Mouse (Mus musculus) spleen, postnatal 4 days (tissue): ENCODE results near the gene Plppr3.
A peak's percentile ranks its signal among the peaks of the same experiment; 100 is the strongest.

Experiments used
- DNase-seq, 2 experiments: peaks; one replicate each; pipeline ENCODE4 v3.0.0; 2022; ENCODE audit warnings: low spot score in 2 of 2

The Plppr3 gene

DNA sequence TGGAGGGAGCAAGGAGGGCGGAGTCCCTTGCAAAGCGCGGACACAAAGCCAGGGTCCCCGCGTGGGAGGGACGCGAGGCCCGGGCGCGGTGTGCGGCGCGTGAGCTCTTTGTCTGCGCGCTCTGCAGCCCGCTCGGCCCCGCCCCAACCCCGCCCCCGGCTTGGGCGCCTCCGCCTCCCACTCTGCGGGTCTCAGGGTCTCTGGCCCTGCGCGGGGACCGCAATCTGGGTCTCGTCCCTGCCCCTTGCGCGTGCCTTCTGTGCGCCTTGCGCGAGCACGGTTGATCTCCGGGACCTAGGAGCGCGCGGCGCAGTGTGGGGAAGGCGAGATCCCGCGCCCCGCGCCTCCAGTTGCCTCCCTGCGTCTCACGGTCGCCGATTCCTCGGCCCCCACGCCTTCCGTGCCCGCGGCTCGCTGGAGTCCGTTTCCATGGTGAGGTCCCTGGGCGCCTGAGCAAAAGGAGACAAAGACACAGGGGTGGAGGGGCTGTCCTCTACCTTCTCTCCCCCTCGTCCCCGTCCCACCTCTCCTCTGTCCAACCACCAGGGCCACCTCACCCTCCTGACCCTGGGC is at the start of gene Plppr3, which contains the start of gene Prtn3:
Gene Plppr3 (minus strand): TSS at position 345 of the 573 bp plus-strand sequence.
Gene Prtn3 (plus strand): TSS at position 187 of the 573 bp plus-strand sequence.
- peak in 1 of 2 experiments; percentile 70 for DNase-seq

DNA sequence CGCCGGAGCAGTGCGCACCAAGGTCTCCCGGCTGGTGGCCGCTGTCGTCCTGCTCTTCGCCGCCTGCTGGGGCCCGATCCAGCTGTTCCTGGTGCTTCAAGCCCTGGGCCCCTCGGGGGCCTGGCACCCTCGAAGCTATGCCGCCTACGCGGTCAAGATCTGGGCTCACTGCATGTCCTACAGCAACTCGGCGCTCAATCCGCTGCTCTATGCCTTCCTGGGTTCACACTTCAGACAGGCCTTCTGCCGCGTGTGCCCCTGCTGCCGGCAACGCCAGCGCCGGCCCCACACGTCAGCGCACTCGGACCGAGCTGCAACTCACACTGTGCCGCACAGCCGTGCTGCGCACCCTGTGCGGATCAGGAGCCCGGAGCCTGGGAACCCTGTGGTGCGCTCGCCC is 47.1 kb upstream of the Plppr3 start:
- DNase-seq = no peak

DNA sequence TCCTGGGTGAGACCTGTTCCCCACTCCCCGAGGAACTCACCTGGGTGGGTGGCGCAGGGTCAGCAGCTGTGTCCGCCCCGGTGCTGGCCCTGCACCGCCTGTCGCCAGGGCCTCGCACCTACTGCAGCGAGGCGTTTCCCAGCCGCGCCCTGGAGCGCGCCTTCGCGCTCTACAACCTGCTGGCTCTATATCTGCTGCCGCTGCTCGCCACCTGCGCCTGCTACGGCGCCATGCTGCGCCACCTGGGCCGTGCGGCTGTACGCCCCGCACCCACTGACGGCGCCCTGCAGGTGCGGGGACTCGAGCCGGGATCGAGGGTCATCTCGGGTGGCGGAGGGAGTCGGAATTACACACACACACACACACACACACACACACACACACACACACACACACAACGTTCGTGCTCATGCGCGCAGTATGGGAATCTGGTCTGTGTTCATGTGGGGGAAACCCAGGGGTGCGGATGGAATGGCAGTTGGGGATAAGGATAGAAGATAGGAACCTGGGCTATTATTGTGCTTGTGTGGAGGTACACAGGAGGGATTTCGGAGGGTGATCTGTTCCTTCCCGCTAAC is 46.6 kb upstream of the Plppr3 start, which contains the start of gene R3hdm4:
Gene R3hdm4 (minus strand): TSS at position 251 of the 578 bp plus-strand sequence.
- no peak for DNase-seq

DNA sequence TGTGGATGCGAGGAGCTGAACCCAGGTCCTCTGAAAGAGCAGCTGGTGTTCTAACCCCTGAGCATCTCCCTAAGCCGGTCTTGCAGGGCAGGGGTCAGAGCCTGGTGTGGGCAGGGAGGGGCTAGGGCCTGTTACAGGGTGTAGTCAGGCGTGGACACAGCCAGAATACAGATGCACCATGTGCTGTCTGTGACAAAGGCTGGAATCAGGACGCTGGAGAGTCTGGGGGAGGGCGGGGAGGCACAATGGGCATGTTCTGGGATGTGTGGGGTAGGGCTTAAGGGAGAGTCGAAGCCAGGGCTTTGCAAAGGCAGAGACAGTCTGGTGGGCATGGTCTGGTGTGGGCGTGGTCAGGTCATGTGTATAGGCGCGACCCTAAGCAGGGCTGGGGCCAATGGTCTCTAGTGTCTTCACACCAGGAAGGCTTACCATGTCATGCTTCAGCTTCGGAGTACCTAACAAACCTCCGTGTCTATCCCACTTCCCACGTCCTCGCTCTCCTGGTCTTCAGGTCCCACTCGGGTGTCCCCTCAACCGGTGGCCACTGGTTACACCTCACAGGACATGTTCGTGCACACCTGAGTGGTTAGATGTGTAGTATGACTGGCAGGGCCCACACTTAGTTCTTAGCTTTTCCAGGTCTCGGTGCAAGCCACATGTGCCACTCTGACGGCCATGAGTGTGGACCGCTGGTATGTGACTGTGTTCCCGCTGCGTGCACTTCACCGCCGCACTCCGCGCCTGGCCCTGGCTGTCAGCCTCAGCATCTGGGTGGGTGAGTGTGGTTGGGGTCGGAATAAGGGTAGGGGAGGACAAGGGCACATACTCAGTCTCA is 45.8 kb upstream of the Plppr3 start:
- DNase-seq = no peak

DNA sequence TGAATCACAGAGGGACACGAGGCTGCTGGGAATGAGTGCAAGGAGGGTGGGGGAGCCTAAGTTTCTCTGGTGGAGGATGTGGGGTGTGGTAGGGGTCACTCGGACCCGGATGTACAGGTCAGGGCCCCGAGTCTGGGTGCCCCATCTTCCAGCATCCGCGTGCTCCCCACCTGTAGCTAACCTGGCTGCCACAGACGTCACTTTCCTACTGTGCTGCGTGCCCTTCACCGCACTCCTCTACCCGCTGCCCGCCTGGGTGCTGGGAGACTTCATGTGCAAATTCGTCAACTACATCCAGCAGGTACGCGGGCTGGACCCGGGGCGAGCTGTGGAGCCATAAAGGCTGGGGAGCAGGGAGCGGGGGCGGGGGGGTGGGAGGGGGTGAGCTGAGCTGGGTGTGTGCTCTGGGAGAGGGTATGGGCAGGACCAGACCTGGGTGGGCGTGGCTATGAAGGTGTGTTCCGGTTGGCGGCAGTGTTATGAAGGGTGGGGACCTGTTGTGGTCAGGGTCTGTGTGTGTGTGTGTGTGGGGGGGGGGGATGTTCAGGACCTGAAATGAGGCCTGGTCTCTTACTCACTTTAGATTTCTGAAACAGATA is 44.9 kb upstream of the Plppr3 start:
- DNase-seq = no peak

DNA sequence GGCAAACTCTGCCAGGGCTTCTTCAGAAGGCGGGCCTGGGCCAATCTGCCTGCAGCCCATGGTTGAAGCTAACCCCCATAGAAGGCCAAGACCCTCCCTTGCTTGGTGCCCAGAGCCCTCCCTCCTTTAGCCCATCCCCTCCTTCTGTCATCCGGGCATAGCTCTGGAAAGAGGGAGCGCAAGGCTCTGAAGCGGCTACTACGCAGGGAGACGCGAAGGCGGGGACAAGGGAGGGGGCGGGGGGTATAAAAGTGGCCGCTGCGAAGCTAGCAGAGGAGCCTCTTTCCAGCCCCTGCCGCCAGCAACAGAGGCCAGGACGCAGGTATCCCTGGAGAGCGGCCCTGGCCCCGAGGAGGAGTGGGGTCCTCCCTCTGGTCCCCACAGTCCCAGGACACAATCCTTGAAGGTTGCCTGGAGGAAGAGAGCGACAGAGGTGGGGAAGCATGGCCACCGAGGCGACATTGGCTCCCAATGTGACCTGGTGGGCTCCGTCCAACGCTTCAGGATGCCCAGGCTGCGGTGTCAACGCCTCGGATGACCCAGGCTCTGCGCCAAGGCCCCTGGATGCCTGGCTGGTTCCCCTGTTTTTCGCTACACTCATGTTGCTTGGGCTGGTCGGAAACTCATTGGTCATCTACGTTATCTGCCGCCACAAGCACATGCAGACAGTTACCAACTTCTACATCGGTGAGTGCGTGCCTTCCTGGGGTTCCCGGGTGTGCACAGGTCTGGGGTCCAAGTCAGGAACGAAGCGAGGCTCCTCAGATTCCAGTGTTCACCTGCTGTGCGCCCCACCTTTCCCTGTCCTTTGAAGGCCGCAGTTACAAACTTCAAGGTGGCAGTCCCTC is 44.0 kb upstream of the Plppr3 start:
- DNase-seq = no peak

DNA sequence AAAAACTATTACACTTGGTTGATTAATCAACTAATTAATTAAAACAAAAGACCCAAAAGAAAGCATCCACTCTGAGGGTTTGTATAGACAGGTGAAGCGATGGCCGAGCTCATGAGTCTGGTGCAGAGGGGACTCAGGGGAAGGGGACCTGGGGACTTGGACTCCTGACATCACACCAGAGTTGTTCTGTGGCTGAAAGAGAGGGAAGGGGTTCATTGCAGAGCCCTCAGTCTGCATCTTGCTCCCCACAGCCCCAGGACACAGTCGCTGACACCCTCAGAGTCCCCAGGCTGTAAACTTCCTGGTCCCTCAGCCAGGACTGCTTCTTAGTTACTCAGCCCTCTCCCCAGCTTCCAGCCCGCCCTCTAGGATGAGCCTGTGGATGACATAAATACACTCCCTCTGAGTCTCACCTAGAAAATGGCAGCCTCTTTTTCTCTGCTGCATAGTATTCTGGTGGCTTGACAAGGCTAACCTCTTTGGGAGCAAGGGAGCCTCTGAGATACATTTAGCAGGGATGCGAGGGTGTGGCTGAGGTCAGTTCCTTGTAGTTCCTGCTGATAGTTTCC is 43.2 kb upstream of the Plppr3 start:
- no peak for DNase-seq

DNA sequence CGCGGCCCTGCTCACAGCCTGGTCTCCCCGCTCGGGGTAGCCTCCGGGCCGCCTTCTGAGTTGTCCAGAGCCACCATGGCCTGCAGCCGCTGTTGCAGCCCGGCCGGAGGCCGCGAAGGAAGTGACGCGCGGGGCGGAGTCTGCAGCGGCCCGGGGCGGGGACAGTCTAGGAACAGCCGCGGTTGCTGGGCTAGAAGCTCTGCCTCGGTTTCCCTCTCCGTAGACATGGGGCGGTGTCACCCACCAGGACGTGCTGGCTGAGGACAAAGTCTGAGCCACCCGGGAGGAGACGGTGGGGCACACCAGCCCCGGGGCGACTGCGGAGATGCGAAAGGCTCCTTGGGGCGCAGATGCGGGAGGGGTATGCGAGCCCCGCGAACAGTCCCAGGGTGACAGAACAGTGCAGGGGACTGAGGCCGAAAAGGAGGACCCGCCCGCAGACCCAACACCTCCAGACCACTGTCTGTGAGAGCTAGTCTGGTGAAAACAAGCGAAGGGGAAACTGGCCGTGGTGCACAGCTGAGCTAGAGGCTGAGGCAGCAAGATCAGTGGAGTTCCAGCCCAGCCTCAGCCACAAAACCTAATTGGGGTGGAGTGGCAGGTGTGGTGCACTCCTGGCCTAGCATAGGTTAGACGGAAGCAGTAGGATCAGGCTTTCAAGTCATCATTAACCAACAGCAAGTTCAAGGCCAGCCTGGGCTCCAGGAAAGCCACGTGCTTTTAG is 42.5 kb upstream of the Plppr3 start, which contains the start of gene Kiss1r:
Gene Kiss1r (plus strand): TSS at position 164 of the 724 bp plus-strand sequence.
- peak; percentile 89 to 95 for DNase-seq

DNA sequence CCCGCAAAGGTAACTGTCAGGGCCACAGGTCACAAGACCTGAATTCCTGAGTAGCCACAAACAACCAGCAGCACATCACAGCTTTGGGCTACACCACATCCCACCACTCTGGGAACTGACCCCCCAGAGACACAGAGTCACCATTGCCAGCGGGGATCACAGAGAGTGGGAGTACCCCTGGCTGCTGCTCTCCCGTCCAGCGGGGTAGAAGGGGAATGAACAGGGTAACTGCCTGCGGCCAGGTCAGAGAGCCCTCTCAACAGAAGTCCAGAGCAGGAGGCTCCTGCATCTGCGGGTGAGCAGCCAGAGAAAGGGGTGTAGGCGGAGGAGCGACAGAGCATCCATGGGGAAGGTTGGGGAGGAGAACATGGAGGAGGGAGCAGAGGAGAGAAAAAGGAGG is 41.6 kb upstream of the Plppr3 start:
- peak in 1 of 2 experiments; percentile 29 for DNase-seq

DNA sequence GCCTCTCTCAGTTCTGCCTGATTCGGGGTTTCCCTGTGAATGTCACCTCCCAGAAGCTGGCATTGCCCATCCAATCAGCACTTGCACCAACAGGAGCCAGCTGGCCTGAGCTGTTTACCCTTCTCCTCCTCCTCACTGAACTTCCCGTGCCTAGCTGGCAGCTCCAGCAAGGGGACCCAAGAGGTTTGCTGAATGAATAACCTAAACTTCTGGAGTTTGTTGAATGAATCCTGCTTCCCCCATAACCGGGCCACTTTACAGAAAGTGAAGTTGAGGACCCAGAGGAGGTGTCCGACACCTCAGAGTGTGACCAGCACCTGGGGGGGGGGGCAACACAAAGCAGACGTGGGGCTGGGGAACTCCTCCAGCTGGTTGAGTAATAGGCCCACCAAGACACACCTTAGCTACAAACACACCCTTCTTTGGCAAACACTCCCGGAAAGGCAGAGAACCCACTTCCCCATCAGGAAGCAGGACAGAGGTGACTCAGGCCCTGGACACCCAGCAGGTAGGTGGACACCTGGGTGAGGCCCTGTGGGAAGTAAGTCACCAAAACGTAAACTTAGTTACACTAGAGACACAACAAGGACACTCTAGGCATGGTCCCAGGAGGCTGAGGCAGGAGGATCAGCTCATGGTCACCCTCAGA is 40.6 kb upstream of the Plppr3 start:
- no peak for DNase-seq

DNA sequence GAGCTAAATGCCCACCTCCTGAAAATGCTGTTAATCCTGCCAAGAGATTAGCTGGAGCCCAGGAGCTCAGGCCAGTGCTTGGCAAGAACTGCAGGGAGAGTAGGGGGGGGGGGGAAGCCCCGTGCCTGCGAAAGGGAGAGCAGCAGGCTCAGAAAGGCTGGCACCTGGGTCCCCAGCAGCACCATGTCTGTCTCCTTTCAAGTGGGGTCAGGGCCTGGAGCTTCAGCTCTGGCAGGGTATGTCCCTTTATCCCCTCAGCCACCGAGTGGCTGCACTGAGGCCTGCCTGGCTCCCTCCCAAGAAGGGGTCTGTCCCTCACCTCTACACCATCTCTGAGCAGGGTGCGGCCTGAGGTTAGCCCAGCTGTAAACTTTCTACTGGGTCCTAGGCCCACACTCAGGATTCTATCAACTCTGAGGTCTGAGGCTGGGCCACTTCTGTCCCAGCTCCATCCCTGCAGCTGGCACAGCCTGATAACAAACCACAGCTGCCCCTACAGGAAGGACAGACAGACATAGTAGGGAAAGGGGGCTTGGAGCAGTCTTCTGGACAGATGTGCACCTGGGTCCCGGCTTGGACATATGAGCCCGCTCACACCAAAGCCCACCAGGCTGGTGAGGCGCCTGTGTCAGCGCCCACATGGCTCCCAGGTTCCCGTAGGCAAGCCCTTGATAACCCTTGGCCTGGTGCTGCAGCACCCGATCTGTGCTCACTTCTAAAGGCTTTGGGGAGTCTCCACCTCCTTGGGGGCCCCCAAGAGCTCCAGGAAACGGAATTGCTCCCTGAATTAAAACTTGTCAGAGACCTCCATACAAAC is 39.9 kb upstream of the Plppr3 start:
- peak in 1 of 2 experiments; percentile 46 for DNase-seq

DNA sequence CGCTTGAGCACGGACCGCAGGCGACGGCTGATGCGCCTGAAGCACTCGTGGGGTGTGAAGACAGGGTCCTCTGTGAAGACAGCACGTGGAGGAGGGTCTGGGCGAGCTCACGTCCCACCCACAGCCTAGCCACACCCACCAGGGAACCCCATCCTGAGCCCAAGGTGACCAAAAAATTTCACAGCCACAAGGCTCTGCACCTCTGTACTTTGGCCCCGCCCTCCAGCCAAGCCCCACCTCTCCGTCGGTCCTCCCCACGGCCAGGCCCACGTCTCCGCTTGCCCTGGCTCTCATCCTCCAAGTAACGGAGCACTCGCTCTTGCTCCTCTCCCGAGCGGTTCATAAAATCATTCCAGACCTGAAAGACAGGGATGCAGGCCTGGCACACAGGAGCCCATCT is 38.0 kb upstream of the Plppr3 start:
- peak in 1 of 2 experiments; percentile 23 for DNase-seq

DNA sequence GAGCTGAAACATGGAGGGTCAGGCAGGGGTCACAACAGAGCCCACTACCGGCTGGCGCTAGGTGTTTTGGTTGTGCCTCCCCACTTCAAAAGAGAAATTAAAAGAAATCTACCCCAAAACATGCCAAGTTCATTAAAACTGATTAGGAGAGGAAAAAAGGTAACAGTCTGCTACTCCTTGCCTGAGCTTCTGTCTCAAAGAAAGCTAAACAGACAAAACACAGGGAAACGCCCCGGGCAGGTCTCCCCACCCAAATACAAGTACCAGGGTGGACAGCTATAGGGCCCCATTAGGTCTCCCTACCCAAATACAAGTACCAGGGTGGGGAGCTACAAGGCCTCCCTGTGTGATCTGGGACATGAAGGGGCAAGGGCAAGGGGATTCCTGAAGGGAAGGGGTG is 36.1 kb upstream of the Plppr3 start, which contains the start of gene Gm26602:
Gene Gm26602 (plus strand): TSS at position 301 of the 400 bp plus-strand sequence.
- DNase-seq = no peak

DNA sequence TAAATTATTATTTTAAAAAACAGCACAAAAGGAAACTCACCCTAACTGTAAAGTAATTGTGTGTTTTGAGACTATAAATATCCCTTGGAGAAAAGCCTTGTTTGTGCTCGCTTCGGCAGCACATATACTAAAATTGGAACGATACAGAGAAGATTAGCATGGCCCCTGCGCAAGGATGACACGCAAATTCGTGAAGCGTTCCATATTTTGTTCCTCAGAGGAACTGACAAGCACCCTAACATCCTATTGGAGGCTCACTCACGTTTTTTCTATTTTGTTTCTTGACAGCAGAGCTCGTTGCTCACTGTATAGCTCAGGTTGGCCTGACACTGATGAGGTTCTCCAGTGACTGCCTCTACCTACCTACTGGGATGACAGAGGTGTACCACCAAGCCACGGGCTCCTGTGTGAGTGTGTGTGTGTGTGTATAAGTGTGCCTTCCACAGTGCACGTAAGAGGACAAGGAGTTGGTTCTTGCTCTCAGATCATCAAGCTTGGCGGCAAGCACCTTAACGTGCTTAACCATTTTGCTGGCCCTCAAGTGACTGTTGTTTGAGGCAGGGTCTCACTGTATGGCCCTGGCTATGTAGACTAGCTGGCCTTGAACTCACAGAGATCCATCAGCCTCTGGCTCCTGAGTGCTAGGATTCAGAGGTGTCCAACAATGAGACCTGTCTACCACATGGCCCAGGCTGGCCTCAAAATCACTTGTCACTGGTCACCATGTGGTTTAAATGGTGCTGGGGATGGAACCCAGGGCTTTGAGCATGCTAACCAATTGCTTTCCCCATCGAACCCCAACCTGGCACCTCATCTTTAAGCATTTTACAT is 34.9 kb upstream of the Plppr3 start:
- no peak for DNase-seq

DNA sequence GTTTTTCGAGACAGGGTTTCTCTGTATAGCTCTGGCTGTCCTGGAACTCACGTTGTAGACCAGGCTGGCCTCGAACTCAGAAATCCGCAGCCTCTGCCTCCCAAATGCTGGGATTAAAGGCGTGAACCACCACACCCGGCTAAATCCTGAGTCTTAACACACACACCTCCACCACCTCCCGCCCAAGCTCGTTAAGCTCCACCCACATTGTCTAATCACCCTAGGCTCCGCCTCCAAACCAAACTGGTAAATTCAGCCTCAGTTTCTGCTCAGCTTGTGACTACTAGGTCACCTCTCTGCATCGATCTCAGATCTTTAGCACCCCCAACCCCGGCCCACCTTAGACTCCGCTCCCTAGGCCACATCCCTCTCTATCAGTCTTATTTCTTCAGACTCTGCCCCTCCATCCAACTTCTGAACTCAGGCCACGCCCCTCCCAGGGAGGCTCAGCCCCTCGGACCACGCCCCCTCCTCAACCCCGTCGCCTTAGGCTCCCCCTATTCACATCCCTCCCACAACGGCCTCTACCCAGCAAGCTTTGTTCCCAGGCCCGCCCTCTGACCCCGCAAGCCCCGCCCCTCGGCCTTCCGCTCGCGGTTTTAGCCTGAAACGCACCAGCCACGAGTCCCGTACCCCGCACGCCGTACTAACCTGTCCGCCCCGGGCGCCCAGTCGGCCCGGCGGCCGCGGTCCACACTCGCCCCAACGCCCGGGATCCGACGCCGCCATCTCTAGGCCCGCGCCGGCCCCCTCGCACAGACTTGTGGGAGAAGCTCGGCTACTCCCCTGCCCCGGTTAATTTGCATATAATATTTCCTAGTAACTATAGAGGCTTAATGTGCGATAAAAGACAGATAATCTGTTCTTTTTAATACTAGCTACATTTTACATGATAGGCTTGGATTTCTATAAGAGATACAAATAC is 34.0 kb upstream of the Plppr3 start, which contains the start of gene Med16:
Gene Med16 (minus strand): TSS at position 757 of the 925 bp plus-strand sequence.
- DNase-seq = peak; percentile 96 to 97

DNA sequence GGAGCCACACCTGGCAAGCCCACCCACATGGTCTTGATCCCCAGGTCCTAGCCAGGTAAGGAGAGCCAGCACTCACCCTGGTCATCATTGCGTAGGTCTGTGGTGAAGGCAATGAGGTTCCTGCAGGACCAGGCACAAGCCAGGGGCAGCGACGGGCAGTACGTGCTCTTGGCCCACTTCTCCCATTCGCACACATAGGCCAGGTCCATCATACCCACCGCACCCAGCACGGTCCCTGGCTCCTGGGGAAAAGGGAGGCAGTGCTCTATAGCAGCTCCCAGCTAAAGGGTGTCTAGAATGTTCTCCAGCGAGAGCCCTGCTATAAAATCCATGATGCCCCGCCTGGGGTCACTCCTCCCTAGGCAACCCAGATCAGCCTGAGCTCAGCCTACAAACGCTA is 33.0 kb upstream of the Plppr3 start:
- no peak for DNase-seq

DNA sequence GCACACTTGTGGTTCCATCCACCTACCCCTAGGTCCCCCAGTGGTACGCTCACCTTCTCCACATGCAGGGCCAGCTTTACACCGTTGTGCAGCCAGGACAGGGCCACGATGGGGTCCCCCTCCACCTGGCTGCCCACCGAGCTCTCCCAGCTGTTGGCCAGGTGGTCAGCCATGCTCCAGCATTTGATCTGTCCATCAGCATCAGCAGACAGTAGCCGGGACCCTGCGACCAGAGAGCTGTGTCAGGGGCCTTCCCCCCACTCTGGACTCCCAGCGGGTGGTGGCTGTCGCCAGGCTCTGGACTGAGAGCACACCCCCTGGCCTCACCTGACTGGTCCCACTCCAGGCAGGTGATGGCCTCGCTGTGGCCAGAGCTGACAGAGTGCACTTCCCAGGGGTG is 32.3 kb upstream of the Plppr3 start:
- DNase-seq = no peak
